Comparison of ENCODE assay signal across 32 mouse cellular contexts in genomic region chr6:129514376-129514775, GRCm38 (mm10). TPM values are rescaled to one million over a fixed set of nuclear protein-coding genes. Genes with fewer than 3 reads are reported as not detected.
DNase-seq lines count a peak whose midpoint lies in the region; ATAC-seq and TF ChIP-seq lines count a peak whose summit lies in the region.
"Had no signal": no experiment of that assay in that cellular context is flagged by ENCODE, and none has a peak within 500 bp of the region (broad histone marks: within the 10 kb centered on the region; RNA-seq: fewer than 3 reads in every experiment).

No protein-coding gene starts in this region.

- no peaks in the 10 kb centered on the region for H3K36me3 ChIP-seq in kidney, embryonic 16.5 days (ENCODE audit: insufficient read depth, low read length)
- H3K36me3 ChIP-seq in myocyte (ENCODE audit: control insufficient read depth, insufficient read depth) = no peaks in the 10 kb centered on the region
- H3K36me3 ChIP-seq: embryonic facial prominence, embryonic 10.5 days; embryonic facial prominence, embryonic 15.5 days; G1E; heart, embryonic 15.5 days; hindbrain, embryonic 12.5 days; limb, embryonic 13.5 days; midbrain, embryonic 13.5 days; neural tube, embryonic 15.5 days; stomach, embryonic 15.5 days had no signal

- no peak overlapping the region for H3K9ac ChIP-seq in kidney, embryonic 16.5 days (replicated peaks; ENCODE audit: low read length)
- H3K9ac ChIP-seq: embryonic facial prominence, embryonic 15.5 days; forebrain, embryonic 13.5 days; heart, embryonic 15.5 days; hindbrain, embryonic 12.5 days; limb, embryonic 13.5 days; midbrain, embryonic 13.5 days; neural tube, embryonic 15.5 days; stomach, embryonic 15.5 days had no signal

- no peak for DNase-seq in kidney, postnatal 14 days
- DNase-seq in 416B (ENCODE audit: low read depth) (peak; percentile 90), NIH3T3 (ENCODE audit: low read depth) (peak; percentile 56)
- DNase-seq in cerebellum, adult 8-10 months = no peak
- DNase-seq: adrenal gland, postnatal 25 days; cerebellum, adult 11-12 months; cerebellum, postnatal 10 days; gastrocnemius, postnatal 10 days; lung, postnatal 4 days; right cerebral cortex, postnatal 25 days; thymus, adult 18-20 months; thymus, postnatal 4 days had no signal

- ATAC-seq in kidney, embryonic 16.5 days (ENCODE audit: low FRiP score, low TSS enrichment) = no peak
- ATAC-seq in activated CD4-positive, CD25-positive, alpha-beta regulatory T cell, adult 4 months = no peak
- ATAC-seq: forebrain, embryonic 13.5 days; intestine, postnatal 0 days; lung, postnatal 0 days; midbrain, embryonic 13.5 days had no signal

- no peaks in the 10 kb centered on the region for H3K9me3 ChIP-seq in kidney, embryonic 16.5 days (ENCODE audit: low read length)
- H3K9me3 ChIP-seq: embryonic facial prominence, embryonic 10.5 days; embryonic facial prominence, embryonic 15.5 days; forebrain, embryonic 13.5 days; G1E; heart, embryonic 15.5 days; hindbrain, embryonic 12.5 days; limb, embryonic 13.5 days; midbrain, embryonic 13.5 days; neural tube, embryonic 15.5 days; stomach, embryonic 15.5 days had no signal

- peak overlapping the region; percentile 55; the same call in 1 of the 2 replicates for H3K27ac ChIP-seq in kidney, embryonic 16.5 days (ENCODE audit: low read length)
- H3K27ac ChIP-seq: embryonic facial prominence, embryonic 10.5 days; embryonic facial prominence, embryonic 15.5 days; forebrain, embryonic 13.5 days; heart, embryonic 15.5 days; hindbrain, embryonic 12.5 days; layer of hippocampus, adult 2 months; limb, embryonic 13.5 days; midbrain, embryonic 13.5 days; neural tube, embryonic 15.5 days had no signal

- H3K4me1 ChIP-seq in kidney, embryonic 16.5 days (ENCODE audit: insufficient read depth, low read length) = peaks cover 37% of the 10 kb centered on the region
- H3K4me1 ChIP-seq: embryonic facial prominence, embryonic 10.5 days; embryonic facial prominence, embryonic 15.5 days; forebrain, embryonic 13.5 days; hindbrain, embryonic 12.5 days; midbrain, embryonic 13.5 days; neural tube, embryonic 15.5 days had no signal

- H3K27me3 ChIP-seq in kidney, embryonic 16.5 days (ENCODE audit: insufficient read depth, low read length) = no peaks in the 10 kb centered on the region
- no peaks in the 10 kb centered on the region for H3K27me3 ChIP-seq in myocyte (ENCODE audit: control insufficient read depth, insufficient read depth, insufficient read length)
- H3K27me3 ChIP-seq: embryonic facial prominence, embryonic 15.5 days; forebrain, embryonic 13.5 days; heart, embryonic 15.5 days; hindbrain, embryonic 12.5 days; limb, embryonic 13.5 days; midbrain, embryonic 13.5 days; neural tube, embryonic 15.5 days; stomach, embryonic 15.5 days had no signal

- H3ac ChIP-seq in myocyte (ENCODE audit: control insufficient read depth, insufficient read length) = no peak overlapping the region

- no peak for TF ChIP-seq POLR2A in myocyte (IDR thresholded peaks at IDR 0.05; ENCODE audit: insufficient read length, low read depth)

- H3K79me2 ChIP-seq in myocyte (ENCODE audit: control insufficient read depth, insufficient read depth) = no peaks in the 10 kb centered on the region

- peak overlapping the region; percentile 23 for H3K4me3 ChIP-seq in kidney, embryonic 16.5 days (ENCODE audit: low read length)
- no peak overlapping the region for H3K4me3 ChIP-seq in myocyte
- H3K4me3 ChIP-seq: embryonic facial prominence, embryonic 10.5 days; embryonic facial prominence, embryonic 15.5 days; forebrain, embryonic 13.5 days; heart, embryonic 15.5 days; hindbrain, embryonic 12.5 days; layer of hippocampus, adult 2 months; limb, embryonic 13.5 days; midbrain, embryonic 13.5 days; neural tube, embryonic 15.5 days; stomach, embryonic 15.5 days had no signal

- WGBS in kidney, embryonic 16.5 days = 64% methylated on average over 2 of the region's 2 CpGs

- H3K4me2 ChIP-seq in kidney, embryonic 16.5 days (replicated peaks; ENCODE audit: low read depth, low read length) = 0 out of 2 replicates have a peak overlapping the region, but pooled peaks have one; percentile 9
- H3K4me2 ChIP-seq in myocyte (ENCODE audit: low read depth) = peak overlapping the region; percentile 83
- H3K4me2 ChIP-seq: embryonic facial prominence, embryonic 15.5 days; forebrain, embryonic 13.5 days; heart, embryonic 15.5 days; hindbrain, embryonic 12.5 days; limb, embryonic 13.5 days; liver, embryonic 11.5 days; midbrain, embryonic 13.5 days; neural tube, embryonic 15.5 days; stomach, embryonic 15.5 days had no signal

TF ChIP-seq in myocyte, 11 proteins besides CTCF, POLR2A, EP300 and RAD21:
- TF ChIP-seq MYOG (IDR thresholded peaks at IDR 0.05; ENCODE audit: control insufficient read depth in 1 of 3, insufficient read depth in 1 of 3, insufficient read length in 2 of 3, low read depth in 2 of 3) = no peak
- TF ChIP-seq E2F4 (IDR thresholded peaks at IDR 0.05; ENCODE audit: insufficient read depth) = no peak
- TF ChIP-seq MAX (IDR thresholded peaks at IDR 0.05; ENCODE audit: low read depth) = no peak
- no peak for TF ChIP-seq TCF12 (IDR thresholded peaks at IDR 0.05; ENCODE audit: insufficient read depth, poor library complexity, severe bottlenecking)
- no peak for TF ChIP-seq CEBPB (IDR thresholded peaks at IDR 0.05; ENCODE audit: insufficient read depth, poor library complexity, severe bottlenecking)
- no peak for TF ChIP-seq MYOD1 (IDR thresholded peaks at IDR 0.05; ENCODE audit: control insufficient read depth in 1 of 3, insufficient read length in 2 of 3, low read depth in 2 of 3)
- TF ChIP-seq POLR2AphosphoS2 (IDR thresholded peaks at IDR 0.05; ENCODE audit: insufficient read length, low read depth) = no peak
- no peak for TF ChIP-seq USF1 (IDR thresholded peaks at IDR 0.05; ENCODE audit: low read depth)
- no peak for TF ChIP-seq TCF3 (IDR thresholded peaks at IDR 0.05; ENCODE audit: insufficient read length, low read depth)
- no peak for TF ChIP-seq SRF (IDR thresholded peaks at IDR 0.05; ENCODE audit: control insufficient read depth, insufficient read length, low read depth)
- no peak for TF ChIP-seq REST (IDR thresholded peaks at IDR 0.05; ENCODE audit: insufficient read depth, insufficient read length)
TF ChIP-seq in myocyte: peak in this region for 0.

RNA-seq across cellular contexts. Expression of gene Tmem52b, which starts 2.0 kb away (rescaled TPM):
- polyA plus RNA-seq in kidney, embryonic 16.5 days (2015; fragmentation: Nextera tagmentation; extraction: Ambion mirVana) = 61.5 and 63.1 TPM in 2 replicates
- not detected for polyA plus RNA-seq in myocyte (2012; fragmentation: generic; extraction: Trizol)
- polyA plus RNA-seq in activated CD4-positive, CD25-positive, alpha-beta regulatory T cell, adult 4 months (2017; shearing (Covaris generic)) = not detected
- polyA plus RNA-seq: cortical plate, adult 2 months; embryonic facial prominence, embryonic 10.5 days; embryonic facial prominence, embryonic 15.5 days; forebrain, embryonic 13.5 days; G1E; heart, embryonic 15.5 days; hindbrain, embryonic 12.5 days; liver, embryonic 11.5 days; liver, embryonic 16.5 days; lung, postnatal 0 days; midbrain, embryonic 13.5 days; neural tube, embryonic 15.5 days; stomach, embryonic 15.5 days had no signal

RNA-seq across cellular contexts. Expression of gene Olr1, which starts 7.4 kb away (rescaled TPM):
- polyA plus RNA-seq in kidney, embryonic 16.5 days (2015; fragmentation: Nextera tagmentation; extraction: Ambion mirVana) = not detected in 2 replicates
- polyA plus RNA-seq in myocyte (2012; fragmentation: generic; extraction: Trizol) = 0.11 TPM
- polyA plus RNA-seq in activated CD4-positive, CD25-positive, alpha-beta regulatory T cell, adult 4 months (2017; shearing (Covaris generic)) = under 1 TPM in 1 of 2 experiments, not detected in 1; 0.12 TPM
- polyA plus RNA-seq: cortical plate, adult 2 months; embryonic facial prominence, embryonic 15.5 days; forebrain, embryonic 13.5 days; G1E; hindbrain, embryonic 12.5 days; kidney, embryonic 14.5 days; limb, embryonic 13.5 days; midbrain, embryonic 13.5 days had no signal

RNA-seq across cellular contexts. Expression of gene Gabarapl1, which starts 18.6 kb away (rescaled TPM):
- 74.1 and 77.7 TPM in 2 replicates for polyA plus RNA-seq in kidney, embryonic 16.5 days (2015; fragmentation: Nextera tagmentation; extraction: Ambion mirVana)
- polyA plus RNA-seq in myocyte (2012; fragmentation: generic; extraction: Trizol) = 53.6 TPM
- polyA plus RNA-seq in activated CD4-positive, CD25-positive, alpha-beta regulatory T cell, adult 4 months (2017; shearing (Covaris generic)) = 1 to 10 TPM; 4.5 to 8.8 TPM

Comparison
In these comparisons a context has a peak if more than half of its experiments do, and no peak if none do; other contexts are left out.
1. DNase-seq: peak in 416B (single experiment) and NIH3T3 (single experiment); none in kidney, postnatal 14 days (single experiment) and cerebellum, adult 8-10 months (single experiment).
2. RNA of gene Tmem52b, which starts 2.0 kb away (polyA plus RNA-seq): 61.5 to 63.1 TPM in kidney, embryonic 16.5 days; not detected in myocyte (single experiment) and not detected in activated CD4-positive, CD25-positive, alpha-beta regulatory T cell, adult 4 months; every median in the first group is over 10 times any median in the second.